Mouse (Mus musculus) embryonic facial prominence, embryonic 14.5 days (tissue): ENCODE results near the gene Ly6g5c. TPM values are rescaled to one million over a fixed set of nuclear protein-coding genes. Genes with fewer than 3 reads are reported as not detected.
A peak's percentile ranks its signal among the peaks of the same experiment; 100 is the strongest.

Experiments used
- ATAC-seq: fragments of 200-750 bp; cut with Nextera tagmentation; 2 replicates; pipeline ENCODE4 v1.8.0; 2017; ENCODE audit warnings: low read depth, moderate number of reproducible peaks, moderate TSS enrichment
- DNase-seq: peaks from one replicate; pipeline ENCODE4 v3.0.0-alpha.2; 2015; ENCODE audit warnings: low spot score
- H3K27ac ChIP-seq: fragments of 300-500 bp; sonication (generic); replicated peaks from 2 replicates; pipeline ENCODE4 v1.5.1; 2014; ENCODE audit warnings: low read depth, mild to moderate bottlenecking, low read length, moderate library complexity
- H3K27me3 ChIP-seq: fragments of 300-500 bp; sonication (generic); replicated peaks from 2 replicates; pipeline ENCODE4 v1.6.1; 2014; ENCODE audit warnings: low read length; ENCODE audit not compliant: control insufficient read depth, insufficient read depth
- H3K36me3 ChIP-seq: fragments of 300-500 bp; sonication (generic); 2 replicates; pipeline ENCODE4 v1.6.1; 2014; ENCODE audit warnings: low read length, mixed read lengths; ENCODE audit not compliant: control insufficient read depth, insufficient read depth
- H3K4me1 ChIP-seq: fragments of 300-500 bp; sonication (generic); 2 replicates; pipeline ENCODE4 v1.6.1; 2014; ENCODE audit warnings: antibody characterized with exemption, low read length; ENCODE audit not compliant: control insufficient read depth, insufficient read depth
- H3K4me2 ChIP-seq: fragments of 300-500 bp; sonication (generic); 2 replicates; pipeline ENCODE4 v1.6.1; 2014; ENCODE audit warnings: low read depth, mild to moderate bottlenecking, low read length, moderate library complexity, mixed read lengths
- H3K4me3 ChIP-seq: fragments of 300-500 bp; sonication (generic); 2 replicates; pipeline ENCODE4 v1.5.1; 2014; ENCODE audit warnings: low read depth, mild to moderate bottlenecking, low read length
- H3K9ac ChIP-seq: fragments of 300-500 bp; sonication (generic); 2 replicates; pipeline ENCODE4 v1.6.1; 2014; ENCODE audit warnings: low read depth, mild to moderate bottlenecking, low read length, moderate library complexity, mixed read lengths
- H3K9me3 ChIP-seq: fragments of 300-500 bp; sonication (generic); 2 replicates; pipeline ENCODE4 v1.6.1; 2016; ENCODE audit warnings: low read length; ENCODE audit not compliant: control insufficient read depth
- WGBS: fragments of 180-500 bp; shearing (Covaris S2); extraction: QIAGEN DNeasy Blood & Tissue Kit; methylation state at CpG from one replicate; pipeline ENCODE4 v1.1.7; 2014; 5-methylcytosine and 5-hydroxymethylcytosine counted together
- polyA plus RNA-seq: library from polyadenylated mRNA; unstranded; fragments of >200 nt; fragmentation: Nextera tagmentation; extraction: Ambion mirVana; gene quantifications from 2 replicates; pipeline ENCODE4 v1.2.1, GENCODE M21; 2014

The Ly6g5c gene
- polyA plus RNA-seq, 1 experiment from 2014 or later = not detected

GRCm38 (mm10) chr17:35125578-35125977 lies 17.5 kb downstream of the Ly6g5c start:
- H3K4me3 ChIP-seq = peak overlapping the region; percentile 76
- H3K9ac ChIP-seq = peak overlapping the region; percentile 78
- peak overlapping the region; percentile 87 for H3K4me2 ChIP-seq
- no peaks in the 10 kb centered on the region for H3K9me3 ChIP-seq
- no peak for ATAC-seq
- peaks cover 13% of the 10 kb centered on the region for H3K4me1 ChIP-seq
- H3K27me3 ChIP-seq = no peaks in the 10 kb centered on the region
- no peak for DNase-seq
- 26% methylated on average over 6 of the region's 6 CpGs for WGBS
- H3K36me3 ChIP-seq = peaks cover 29% of the 10 kb centered on the region; the same call in 1 of the 2 replicates
- peak overlapping the region; percentile 75 for H3K27ac ChIP-seq

- H3K9ac ChIP-seq = peak within 1 kb of the TSS; percentile 78
- H3K27me3 ChIP-seq = no peaks in the 10 kb centered on the region
- peak within 1 kb of the TSS; percentile 76 for H3K4me3 ChIP-seq
- H3K9me3 ChIP-seq = no peaks in the 10 kb centered on the region
- H3K4me2 ChIP-seq = peak within 1 kb of the TSS; percentile 87
- ATAC-seq (peak; percentile 67), DNase-seq (peak; percentile 90)
- peak within 1 kb of the TSS; percentile 75 for H3K27ac ChIP-seq
- 0% methylated on average over 22 of the region's 36 CpGs for WGBS
- peaks cover 29% of the 10 kb centered on the region; the same call in 1 of the 2 replicates for H3K36me3 ChIP-seq
- peaks cover 13% of the 10 kb centered on the region for H3K4me1 ChIP-seq
Measured at GRCm38 (mm10) chr17:35126206-35126611, 18.1 kb downstream of the Ly6g5c start, which contains the start of gene D17H6S53E. Gene D17H6S53E (plus strand): TSS chr17:35126373.

- Histone ChIP-seq H3K27me3 (no peaks in the 10 kb centered on the region), H3K4me1 (peaks cover 13% of the 10 kb centered on the region), H3K4me2 (peak overlapping the region; percentile 87), H3K9ac (peak overlapping the region; percentile 78), H3K27ac (peak overlapping the region; percentile 75), H3K36me3 (peaks cover 29% of the 10 kb centered on the region; the same call in 1 of the 2 replicates), H3K4me3 (peak overlapping the region; percentile 76), H3K9me3 (no peaks in the 10 kb centered on the region)
- no peak for ATAC-seq
- WGBS = 68% methylated on average over 13 of the region's 13 CpGs
- DNase-seq = no peak
Measured at GRCm38 (mm10) chr17:35127017-35127416, 18.9 kb downstream of the Ly6g5c start.

- H3K27ac ChIP-seq = no peak overlapping the region
- no peak for DNase-seq
- no peaks in the 10 kb centered on the region for H3K27me3 ChIP-seq
- no peak overlapping the region for H3K4me3 ChIP-seq
- H3K9me3 ChIP-seq = no peaks in the 10 kb centered on the region
- no peak overlapping the region for H3K4me2 ChIP-seq
- H3K36me3 ChIP-seq = peaks cover 24% of the 10 kb centered on the region; the same call in 1 of the 2 replicates
- no peak overlapping the region for H3K9ac ChIP-seq
- WGBS = 76% methylated on average over 11 of the region's 11 CpGs
- ATAC-seq = no peak
- peaks cover 13% of the 10 kb centered on the region for H3K4me1 ChIP-seq
Measured at GRCm38 (mm10) chr17:35128996-35129395, 20.9 kb downstream of the Ly6g5c start.

- 90% methylated on average over 8 of the region's 8 CpGs for WGBS
- Histone ChIP-seq H3K36me3 (0 out of 2 replicates have a peak, but pooled peaks cover 22% of the 10 kb centered on the region), H3K27ac (no peak overlapping the region), H3K9me3 (no peaks in the 10 kb centered on the region), H3K27me3 (no peaks in the 10 kb centered on the region), H3K4me1 (peaks cover 7% of the 10 kb centered on the region), H3K9ac (no peak overlapping the region), H3K4me2 (no peak overlapping the region), H3K4me3 (no peak overlapping the region)
- ATAC-seq (no peak), DNase-seq (no peak)
Measured at GRCm38 (mm10) chr17:35131038-35131437, 23.0 kb downstream of the Ly6g5c start.

- 84% methylated on average over 15 of the region's 15 CpGs for WGBS
- H3K27ac ChIP-seq = no peak within 1 kb of the TSS
Measured at GRCm38 (mm10) chr17:35131500-35132173, 23.6 kb downstream of the Ly6g5c start, which contains the start of gene Apom. Gene Apom (minus strand): TSS chr17:35132050.

GRCm38 (mm10) chr17:35132174-35132560 lies 24.1 kb downstream of the Ly6g5c start:
- Histone ChIP-seq H3K27me3 (no peaks in the 10 kb centered on the region), H3K9ac (no peak overlapping the region), H3K4me1 (peaks cover 10% of the 10 kb centered on the region), H3K9me3 (no peaks in the 10 kb centered on the region), H3K4me3 (no peak overlapping the region), H3K27ac (no peak overlapping the region), H3K36me3 (0 out of 2 replicates have a peak, but pooled peaks cover 22% of the 10 kb centered on the region), H3K4me2 (no peak overlapping the region)
- ATAC-seq (no peak), DNase-seq (no peak)
- WGBS = 72% methylated on average over 3 of the region's 3 CpGs

More at GRCm38 (mm10) chr17:35131500-35132173, 23.6 kb downstream of the Ly6g5c start, which contains the start of gene Apom:
- H3K4me3 ChIP-seq = no peak within 1 kb of the TSS
- no peak within 1 kb of the TSS for H3K9ac ChIP-seq
- no peaks in the 10 kb centered on the region for H3K27me3 ChIP-seq
- H3K4me2 ChIP-seq = no peak within 1 kb of the TSS
- 0 out of 2 replicates have a peak, but pooled peaks cover 22% of the 10 kb centered on the region for H3K36me3 ChIP-seq
- DNase-seq (no peak), ATAC-seq (no peak)
- H3K4me1 ChIP-seq = peaks cover 10% of the 10 kb centered on the region
- no peaks in the 10 kb centered on the region for H3K9me3 ChIP-seq

- no peaks in the 10 kb centered on the region for H3K9me3 ChIP-seq
- H3K27ac ChIP-seq = no peak overlapping the region
- H3K27me3 ChIP-seq = no peaks in the 10 kb centered on the region
- ATAC-seq (no peak), DNase-seq (no peak)
- no peak overlapping the region for H3K9ac ChIP-seq
- H3K36me3 ChIP-seq = peaks cover 25% of the 10 kb centered on the region
- no peak overlapping the region for H3K4me3 ChIP-seq
- no peak overlapping the region for H3K4me2 ChIP-seq
- 95% methylated on average over 7 of the region's 7 CpGs for WGBS
- H3K4me1 ChIP-seq = peaks cover 13% of the 10 kb centered on the region
Measured at GRCm38 (mm10) chr17:35133517-35133916, 25.4 kb downstream of the Ly6g5c start.
